Mouse (Mus musculus) limb, embryonic 10.5 days (tissue): ENCODE measurements around the gene Mdc1. TPM values are rescaled to one million over a fixed set of nuclear protein-coding genes. Genes with fewer than 3 reads are reported as not detected.
A peak's percentile ranks its signal among the peaks of the same experiment; 100 is the strongest.
"Not testable (repeated sequence)": the region's sequence is repeated elsewhere in the genome, so short reads cannot be mapped to it uniquely, and the experiment has no call there.

Source experiments
- DNase-seq: peaks from one replicate; pipeline ENCODE4 v3.0.0-alpha.2; 2017; ENCODE audit warnings: low spot score
- H3K27ac ChIP-seq: fragments of 300-500 bp; sonication (generic); 2 replicates; pipeline ENCODE4 v1.5.1; 2016; ENCODE audit warnings: mild to moderate bottlenecking
- H3K27me3 ChIP-seq: fragments of 300-500 bp; sonication (generic); 2 replicates; pipeline ENCODE4 v1.6.1; 2016; ENCODE audit warnings: low read depth, mild to moderate bottlenecking; ENCODE audit not compliant: poor library complexity, severe bottlenecking
- H3K36me3 ChIP-seq: fragments of 300-500 bp; sonication (generic); 2 replicates; pipeline ENCODE4 v1.6.1; 2016; ENCODE audit warnings: mild to moderate bottlenecking, moderate library complexity
- H3K4me1 ChIP-seq: fragments of 300-500 bp; sonication (generic); 2 replicates; pipeline ENCODE4 v1.6.1; 2016
- H3K4me3 ChIP-seq: fragments of 300-500 bp; sonication (generic); 2 replicates; pipeline ENCODE4 v1.5.1; 2016; ENCODE audit warnings: mild to moderate bottlenecking, moderate library complexity
- H3K9me3 ChIP-seq: fragments of 300-500 bp; sonication (generic); replicated peaks from 2 replicates; pipeline ENCODE4 v1.6.1; 2016; ENCODE audit warnings: mild to moderate bottlenecking
- WGBS: fragments of 180-500 bp; shearing (Covaris S2); methylation state at CpG from one replicate; pipeline ENCODE4 v1.1.7; 2016; 5-methylcytosine and 5-hydroxymethylcytosine counted together
- polyA plus RNA-seq: library from polyadenylated mRNA; unstranded; fragments of >200 nt; fragmentation: Nextera tagmentation; extraction: Ambion mirVana; gene quantifications from 2 replicates; pipeline ENCODE4 v1.2.1, GENCODE M21; 2016

Gene Mdc1
- polyA plus RNA-seq, 1 experiment from 2014 or later, result 27.3 TPM

DNA sequence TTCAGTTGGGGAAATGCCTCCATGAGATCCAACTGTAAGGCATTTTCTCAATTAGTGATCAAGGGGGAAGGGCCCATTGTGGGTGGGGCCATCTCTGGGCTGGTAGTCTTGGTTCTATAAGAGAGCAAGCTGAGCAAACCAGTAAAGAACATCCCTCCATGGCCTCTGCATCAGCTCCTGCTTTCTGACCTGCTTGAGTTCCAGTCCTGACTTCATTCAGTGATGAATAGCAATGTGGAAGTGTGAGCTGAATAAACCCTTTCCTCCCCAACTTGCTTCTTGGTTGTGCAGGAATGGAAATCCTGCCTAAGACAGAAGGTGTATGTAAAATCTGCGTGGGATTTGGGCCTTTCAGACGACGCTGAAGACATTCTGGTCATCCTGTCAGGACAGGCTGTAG, 2.3 kb upstream of the Mdc1 start:
- not testable (repeated sequence) for DNase-seq, H3K27me3 ChIP-seq, H3K9me3 ChIP-seq
- H3K27ac ChIP-seq, result peak overlapping the region; percentile 98
- H3K36me3 ChIP-seq, result peaks cover 33% of the 10 kb centered on the region
- 58% methylated on average over 3 of the region's 3 CpGs for WGBS
- peaks cover 40% of the 10 kb centered on the region for H3K4me1 ChIP-seq
- peak overlapping the region; percentile 85 for H3K4me3 ChIP-seq

DNA sequence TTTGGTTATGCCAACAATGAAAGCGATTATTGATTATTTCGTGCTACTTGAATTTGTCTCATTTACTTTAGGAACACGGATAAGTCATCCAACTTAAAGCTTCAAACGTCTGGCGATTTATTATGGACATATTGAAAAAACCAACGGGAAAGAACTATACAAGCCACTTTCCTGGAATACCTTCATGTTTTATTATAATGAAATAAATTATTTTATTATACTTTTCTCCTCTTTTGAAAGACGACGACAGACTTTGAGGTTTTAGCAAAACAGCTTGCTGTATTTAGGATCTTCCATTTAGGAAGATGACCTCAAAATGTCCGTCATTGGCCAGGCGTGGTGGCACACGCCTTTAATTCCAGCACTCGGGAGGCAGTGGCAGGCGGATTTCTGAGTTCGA, 754 bp upstream of the Mdc1 start:
- Histone ChIP-seq H3K36me3 (peaks cover 31% of the 10 kb centered on the region), H3K4me1 (peaks cover 27% of the 10 kb centered on the region), H3K27me3 (no peaks in the 10 kb centered on the region), H3K9me3 (no peaks in the 10 kb centered on the region), H3K4me3 (peak overlapping the region; percentile 68), H3K27ac (peak overlapping the region; percentile 93)
- WGBS, result 56% methylated on average over 14 of the region's 14 CpGs
- DNase-seq, result no peak

DNA sequence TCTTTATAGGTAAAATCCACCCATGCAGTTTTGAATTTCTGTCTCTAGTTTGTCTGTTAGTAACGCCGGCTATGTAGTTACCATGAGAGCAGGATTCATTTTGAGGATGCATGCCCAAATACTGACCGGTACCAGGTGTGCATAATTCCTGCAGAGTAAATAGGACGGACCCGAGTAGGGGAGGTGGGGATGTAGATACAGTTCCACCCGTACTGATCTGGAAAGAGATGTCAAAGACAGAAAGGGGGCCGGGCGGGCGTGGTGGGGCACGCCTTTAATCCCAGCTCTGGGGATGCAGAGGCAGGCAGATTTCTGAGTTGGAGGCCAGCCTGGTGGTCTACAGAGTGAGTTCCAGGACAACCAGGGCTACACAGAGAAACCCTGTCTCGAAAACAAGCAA, 691 bp downstream of the Mdc1 start:
- H3K9me3 ChIP-seq, result no peaks in the 10 kb centered on the region
- H3K36me3 ChIP-seq, result peaks cover 31% of the 10 kb centered on the region
- peak; percentile 56 for DNase-seq
- peak overlapping the region; percentile 93 for H3K27ac ChIP-seq
- peaks cover 21% of the 10 kb centered on the region; the same call in 1 of the 2 replicates for H3K4me1 ChIP-seq
- WGBS, result 22% methylated on average over 11 of the region's 11 CpGs
- H3K4me3 ChIP-seq, result peak overlapping the region; percentile 68
- H3K27me3 ChIP-seq, result no peaks in the 10 kb centered on the region

DNA sequence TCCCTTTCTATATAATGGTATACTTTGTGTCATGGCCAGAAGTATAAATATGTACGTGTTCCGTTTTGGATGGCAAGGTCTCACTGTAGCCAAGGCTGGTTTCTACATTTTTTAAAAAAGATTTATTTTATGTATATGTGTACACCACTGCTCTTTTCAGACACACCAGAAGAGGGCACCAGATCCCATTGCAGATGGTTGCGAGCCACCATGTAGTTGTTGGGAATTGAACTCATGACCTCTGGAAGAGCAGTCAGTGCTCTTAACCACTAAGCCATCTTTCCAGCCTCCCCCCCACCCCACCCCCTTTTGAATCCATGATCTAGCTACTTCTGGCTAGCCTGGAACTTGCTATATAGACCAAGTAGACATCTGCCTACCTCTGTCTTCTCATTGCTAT, 2.2 kb downstream of the Mdc1 start:
- no peaks in the 10 kb centered on the region for H3K27me3 ChIP-seq
- peaks cover 21% of the 10 kb centered on the region; the same call in 1 of the 2 replicates for H3K4me1 ChIP-seq
- H3K27ac ChIP-seq, result no peak overlapping the region
- no peak overlapping the region for H3K4me3 ChIP-seq
- H3K9me3 ChIP-seq, result no peaks in the 10 kb centered on the region
- peaks cover 46% of the 10 kb centered on the region for H3K36me3 ChIP-seq
- no peak for DNase-seq
- WGBS, result 93% methylated on average over 3 of the region's 3 CpGs

DNA sequence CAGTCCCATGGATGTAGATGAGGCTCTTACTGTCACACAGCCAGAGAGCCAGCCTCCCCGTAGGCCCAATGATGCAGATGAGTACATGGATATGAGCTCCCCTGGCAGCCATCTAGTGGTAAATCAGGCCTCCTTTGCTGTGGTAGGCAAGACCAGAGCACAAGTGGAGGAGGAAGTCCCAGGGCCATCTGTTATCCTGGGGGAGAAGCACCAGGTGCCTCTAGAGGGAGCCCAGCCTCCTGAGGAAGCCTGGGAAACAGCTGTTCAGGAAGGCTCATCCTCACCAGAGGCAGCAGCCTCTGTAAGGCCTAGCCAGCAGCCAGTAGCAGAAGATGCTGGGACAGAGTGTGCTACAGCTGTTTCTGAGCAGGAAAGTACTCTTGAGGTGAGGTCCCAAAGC, 6.8 kb downstream of the Mdc1 start:
- peaks cover 90% of the 10 kb centered on the region for H3K36me3 ChIP-seq
- H3K4me1 ChIP-seq, result peaks cover 1% of the 10 kb centered on the region; the same call in 1 of the 2 replicates
- no peak overlapping the region for H3K27ac ChIP-seq
- DNase-seq, result no peak
- no peaks in the 10 kb centered on the region for H3K27me3 ChIP-seq
- no peaks in the 10 kb centered on the region for H3K9me3 ChIP-seq
- whole genome bisulfite sequencing, result 72% methylated on average over 1 of the region's 1 CpGs
- no peak overlapping the region; the same call in 1 of the 2 replicates for H3K4me3 ChIP-seq

DNA sequence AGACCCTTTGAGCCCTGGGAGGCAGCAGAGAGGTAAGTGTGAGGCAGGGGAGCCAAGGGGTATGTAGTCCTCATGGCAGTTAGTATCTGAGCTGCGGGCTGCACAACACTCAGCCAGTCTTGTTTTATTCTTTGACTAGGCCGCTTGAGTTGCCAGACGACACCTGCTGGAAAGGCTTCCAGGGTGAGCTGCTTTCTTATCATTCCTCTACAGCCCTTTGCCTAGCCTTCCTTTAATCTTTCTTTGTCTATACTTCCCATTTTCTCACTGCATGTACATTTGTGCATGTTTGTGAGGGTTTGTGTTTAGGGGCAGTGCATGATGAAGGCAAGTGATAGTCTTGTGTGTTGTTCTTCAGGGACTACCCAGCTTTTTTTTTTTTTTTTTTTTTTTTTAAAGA, 9.7 kb downstream of the Mdc1 start:
- H3K9me3 ChIP-seq, result no peaks in the 10 kb centered on the region
- H3K27ac ChIP-seq, result no peak overlapping the region
- DNase-seq, result no peak
- H3K36me3 ChIP-seq, result peaks cover 95% of the 10 kb centered on the region
- no peaks in the 10 kb centered on the region for H3K4me1 ChIP-seq
- 89% methylated on average over 3 of the region's 3 CpGs for WGBS
- no peak overlapping the region for H3K4me3 ChIP-seq
- no peaks in the 10 kb centered on the region for H3K27me3 ChIP-seq

DNA sequence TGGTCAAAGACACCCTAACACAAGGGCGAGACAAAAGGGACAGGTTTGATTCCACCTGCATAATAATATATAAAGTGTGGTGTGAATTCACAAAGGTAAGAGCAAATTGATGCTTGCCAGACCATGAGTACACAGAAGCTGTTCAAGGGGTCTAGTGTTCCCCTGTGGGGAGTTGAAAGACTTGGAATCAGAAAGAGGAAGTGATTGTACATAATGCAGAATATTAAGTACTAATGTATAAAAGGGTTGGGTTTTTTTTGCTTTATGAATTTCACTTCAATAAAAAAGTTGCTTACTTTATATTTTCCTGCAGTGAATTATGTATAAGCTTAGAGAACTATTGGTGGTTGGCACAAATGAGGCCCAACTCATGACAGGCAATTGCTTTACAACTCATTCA, 18.1 kb downstream of the Mdc1 start:
- Histone ChIP-seq H3K27ac (no peak overlapping the region), H3K9me3 (no peaks in the 10 kb centered on the region), H3K4me3 (no peak overlapping the region), H3K4me1 (peaks cover 20% of the 10 kb centered on the region; the same call in 1 of the 2 replicates), H3K36me3 (peaks cover 61% of the 10 kb centered on the region), H3K27me3 (no peaks in the 10 kb centered on the region)
- DNase-seq, result no peak
- WGBS, result 91% methylated on average over 1 of the region's 1 CpGs

DNA sequence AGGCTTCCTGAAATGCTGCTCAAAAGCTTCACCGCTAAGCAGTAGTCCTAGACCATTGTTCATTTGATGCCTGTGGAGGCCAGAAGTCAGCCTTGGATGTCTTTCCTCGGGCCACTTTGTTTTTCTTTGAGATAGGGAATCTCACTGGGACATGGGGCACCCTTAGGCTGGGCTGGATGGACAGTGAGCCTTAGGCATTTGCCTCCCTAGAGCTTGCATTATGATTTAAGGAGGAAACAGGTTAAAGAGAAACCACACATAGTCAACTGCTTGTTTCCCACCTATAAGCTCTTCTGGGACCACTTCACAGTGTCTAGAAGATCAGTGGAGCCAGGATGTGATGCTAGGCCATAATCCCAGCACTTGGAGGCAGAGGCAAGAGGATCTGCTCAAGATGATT, 18.5 kb downstream of the Mdc1 start:
- Histone ChIP-seq H3K27me3 (no peaks in the 10 kb centered on the region), H3K4me3 (no peak overlapping the region), H3K27ac (no peak overlapping the region), H3K9me3 (no peaks in the 10 kb centered on the region), H3K4me1 (peaks cover 25% of the 10 kb centered on the region; the same call in 1 of the 2 replicates), H3K36me3 (peaks cover 59% of the 10 kb centered on the region)
- no peak for DNase-seq
- 71% methylated on average over 2 of the region's 2 CpGs for WGBS

DNA sequence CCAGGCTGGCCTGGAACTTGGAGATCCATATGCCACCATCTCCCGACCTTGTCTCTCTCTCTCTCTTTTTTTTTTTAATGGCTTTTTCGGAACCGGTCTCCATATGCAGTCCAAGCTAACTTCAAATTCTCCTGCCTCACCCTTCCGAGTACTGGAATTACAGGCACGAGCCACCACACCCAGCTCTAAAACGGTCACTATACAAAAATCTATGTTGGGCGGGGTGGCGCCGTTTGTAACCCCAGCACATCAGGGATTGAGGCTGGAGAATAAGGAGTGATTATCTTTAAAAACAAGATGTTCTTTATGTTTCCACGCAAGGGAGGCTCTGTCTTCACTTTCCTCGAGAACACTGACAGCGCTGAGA, 19.5 kb downstream of the Mdc1 start:
- DNase-seq, result no peak
- peaks cover 34% of the 10 kb centered on the region for H3K4me1 ChIP-seq
- H3K27ac ChIP-seq, result peak overlapping the region; percentile 95
- no peaks in the 10 kb centered on the region for H3K27me3 ChIP-seq
- peak overlapping the region; percentile 86 for H3K4me3 ChIP-seq
- no peaks in the 10 kb centered on the region for H3K9me3 ChIP-seq
- 5% methylated on average over 12 of the region's 12 CpGs for WGBS
- peaks cover 53% of the 10 kb centered on the region for H3K36me3 ChIP-seq

DNA sequence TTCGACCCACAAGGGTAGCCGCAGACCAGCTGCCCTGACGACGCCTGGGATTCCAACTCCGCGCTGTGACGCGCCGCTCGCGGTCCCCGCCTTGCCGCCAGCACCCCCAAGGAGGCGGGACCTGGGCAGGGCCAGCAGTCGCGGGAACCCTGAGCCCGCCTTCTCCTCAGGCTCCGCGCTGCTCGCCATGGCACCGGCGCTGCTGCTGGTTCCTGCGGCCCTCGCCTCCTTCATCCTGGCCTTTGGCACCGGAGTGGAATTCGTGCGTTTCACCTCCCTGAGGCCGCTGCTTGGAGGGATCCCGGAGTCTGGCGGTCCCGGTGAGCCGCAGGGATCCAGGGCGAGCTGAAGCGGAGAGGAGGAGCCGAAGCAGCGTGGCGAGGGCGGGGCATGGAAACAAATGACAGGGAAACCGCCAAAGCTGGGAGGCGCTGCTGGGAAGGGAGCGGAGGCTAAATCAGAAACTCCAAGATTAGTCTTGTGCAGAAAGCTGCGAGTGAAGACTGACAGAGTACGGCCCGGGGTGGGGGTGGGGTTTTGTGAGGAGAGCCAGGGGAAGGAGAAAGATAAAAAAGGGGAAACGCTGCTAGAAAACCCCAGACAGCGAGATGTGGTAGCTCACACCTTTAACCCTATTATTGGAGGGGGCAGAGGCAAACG, 20.0 kb downstream of the Mdc1 start, which contains the start of gene Nrm:
Gene Nrm (plus strand): TSS at position 121 of the 660 bp plus-strand sequence.
- DNase-seq, result peak; percentile 91
- Histone ChIP-seq H3K9me3 (no peaks in the 10 kb centered on the region), H3K27me3 (no peaks in the 10 kb centered on the region), H3K27ac (peak within 1 kb of the TSS; percentile 95), H3K4me3 (peak within 1 kb of the TSS; percentile 86), H3K36me3 (peaks cover 51% of the 10 kb centered on the region), H3K4me1 (peaks cover 39% of the 10 kb centered on the region)
- under 1% methylated on average over 47 of the region's 47 CpGs for WGBS

DNA sequence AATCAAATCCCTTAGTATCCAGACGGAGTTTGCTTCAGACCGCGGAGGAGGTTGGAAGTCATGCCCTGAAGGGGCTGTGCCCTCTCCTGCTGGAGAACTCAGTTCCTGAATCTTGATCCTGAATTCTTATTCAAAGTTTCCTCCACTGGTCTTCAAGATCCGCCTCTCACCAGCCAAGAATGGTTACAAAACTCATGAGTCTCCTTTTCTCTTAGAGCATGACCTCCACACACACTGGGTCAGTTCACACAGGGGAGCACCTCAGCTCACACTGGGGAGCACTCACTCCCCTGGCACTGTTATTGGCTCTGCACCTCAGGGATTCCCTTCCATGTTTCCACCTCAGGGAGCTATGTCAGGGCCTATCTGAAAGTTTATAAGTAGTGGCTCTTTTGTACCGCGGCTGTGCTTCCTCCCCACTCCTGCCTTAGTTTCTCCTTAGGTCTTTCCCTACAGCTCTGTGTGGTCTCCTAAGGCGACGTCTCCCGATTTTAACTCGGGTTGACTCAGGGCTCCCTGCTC, 23.6 kb downstream of the Mdc1 start:
- peaks cover 29% of the 10 kb centered on the region for H3K36me3 ChIP-seq
- H3K9me3 ChIP-seq, result no peaks in the 10 kb centered on the region
- WGBS, result 24% methylated on average over 10 of the region's 10 CpGs
- peak overlapping the region; percentile 97 for H3K27ac ChIP-seq
- no peaks in the 10 kb centered on the region for H3K27me3 ChIP-seq
- H3K4me3 ChIP-seq, result peak overlapping the region; percentile 73
- H3K4me1 ChIP-seq, result peaks cover 71% of the 10 kb centered on the region
- no peak for DNase-seq

DNA sequence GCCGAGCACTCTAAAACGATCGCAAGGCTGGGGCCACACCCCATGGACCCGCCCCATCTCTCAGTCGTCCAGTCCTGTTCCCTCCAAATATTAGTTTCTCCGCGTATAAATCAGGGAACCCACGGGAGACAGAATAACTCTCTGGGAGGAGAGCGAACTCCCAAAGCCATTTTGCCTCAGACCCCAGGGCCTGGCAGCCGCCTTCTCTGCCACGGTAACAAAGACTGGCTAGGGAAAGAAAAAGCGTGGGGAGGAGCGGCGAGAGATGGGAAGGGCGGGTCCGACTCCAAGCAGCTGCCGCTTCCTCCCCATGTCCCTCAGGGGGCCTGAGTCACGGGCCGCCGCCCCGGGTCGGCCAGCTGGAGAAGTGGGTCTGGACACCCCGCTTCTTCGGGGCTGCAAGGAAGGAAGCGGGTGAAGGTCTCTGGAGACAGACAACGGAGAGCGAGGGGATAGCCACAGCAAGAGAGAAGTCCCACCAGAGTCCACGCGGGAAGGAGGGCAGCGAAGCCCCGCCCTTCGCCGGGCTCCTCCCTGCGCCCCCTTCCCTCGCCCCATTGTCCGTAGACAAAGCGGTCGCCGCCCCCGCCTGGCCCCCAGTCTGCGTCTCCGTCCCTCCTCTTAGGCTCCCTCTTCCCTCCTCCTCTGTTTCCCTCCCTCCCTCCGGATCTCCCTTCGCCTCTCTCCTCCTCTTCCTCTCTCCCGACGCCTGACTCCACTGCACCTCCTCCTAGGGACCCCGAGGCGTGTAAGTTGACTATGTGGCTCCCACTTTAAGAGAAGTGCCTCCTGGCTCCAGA, 24.4 kb downstream of the Mdc1 start, which contains the start of gene Ppp1r18:
Gene Ppp1r18 (plus strand): TSS at position 113 of the 800 bp plus-strand sequence.
- H3K27ac ChIP-seq, result peak within 1 kb of the TSS; percentile 97
- under 1% methylated on average over 46 of the region's 48 CpGs for WGBS
- H3K36me3 ChIP-seq, result peaks cover 36% of the 10 kb centered on the region
- no peaks in the 10 kb centered on the region for H3K27me3 ChIP-seq
- peak within 1 kb of the TSS; percentile 73 for H3K4me3 ChIP-seq
- DNase-seq, result peak; percentile 90
- peaks cover 76% of the 10 kb centered on the region for H3K4me1 ChIP-seq
- no peaks in the 10 kb centered on the region for H3K9me3 ChIP-seq

DNA sequence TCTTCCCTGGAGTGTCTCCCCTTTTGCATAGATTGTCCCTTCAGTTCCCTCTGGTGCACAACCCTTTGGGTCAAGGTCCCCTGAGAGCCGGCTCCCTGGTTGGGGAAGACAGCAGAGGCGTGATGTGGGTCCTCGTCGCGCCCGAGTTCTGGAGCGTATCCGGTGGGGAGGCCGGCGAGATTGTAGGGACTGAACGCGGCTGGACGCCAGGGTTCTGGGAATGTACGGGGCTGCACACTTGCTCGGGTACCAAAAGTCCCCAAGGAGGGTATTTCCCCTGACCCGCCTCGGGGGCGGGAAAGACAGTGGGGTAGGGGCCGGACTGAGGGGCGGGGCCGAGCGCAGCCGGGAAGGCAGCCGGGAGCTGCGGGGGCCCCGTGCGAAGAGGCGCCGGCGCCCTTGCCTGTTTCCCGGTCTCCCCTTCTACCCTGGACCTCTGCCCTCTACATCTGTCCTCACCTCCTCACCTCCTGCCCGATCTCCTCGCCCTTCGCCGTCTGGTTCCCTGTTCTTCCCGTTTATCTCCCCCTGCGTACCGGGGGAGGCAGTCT, 25.0 kb downstream of the Mdc1 start:
- WGBS, result under 1% methylated on average over 29 of the region's 38 CpGs
- peak overlapping the region; percentile 97 for H3K27ac ChIP-seq
- H3K9me3 ChIP-seq, result no peaks in the 10 kb centered on the region
- H3K36me3 ChIP-seq, result peaks cover 42% of the 10 kb centered on the region
- H3K27me3 ChIP-seq, result no peaks in the 10 kb centered on the region
- H3K4me1 ChIP-seq, result peaks cover 71% of the 10 kb centered on the region
- H3K4me3 ChIP-seq, result peak overlapping the region; percentile 73
- DNase-seq, result peak; percentile 79
